Mouse (Mus musculus) limb, embryonic 15.5 days (tissue): Measurements from ENCODE around the gene Ctc1. TPM values are rescaled to one million over a fixed set of nuclear protein-coding genes. Genes with fewer than 3 reads are reported as not detected.
A peak's percentile ranks its signal among the peaks of the same experiment; 100 is the strongest.
"Not testable (repeated sequence)": the region's sequence is repeated elsewhere in the genome, so short reads cannot be mapped to it uniquely, and the experiment has no call there.

Experiments
- ATAC-seq: fragments of 200-750 bp; cut with Nextera tagmentation; 2 replicates; pipeline ENCODE4 v1.8.0; 2017; ENCODE audit warnings: low read depth, moderate TSS enrichment; ENCODE audit not compliant: insufficient number of reproducible peaks, low FRiP score, low TSS enrichment
- H3K27ac ChIP-seq: fragments of 300-500 bp; sonication (generic); 2 replicates; pipeline ENCODE4 v1.5.1; 2015; ENCODE audit warnings: moderate library complexity, mild to moderate bottlenecking, inconsistent platforms
- H3K27me3 ChIP-seq: fragments of 300-500 bp; sonication (generic); 2 replicates; pipeline ENCODE4 v1.6.1; 2015; ENCODE audit warnings: inconsistent platforms
- H3K36me3 ChIP-seq: fragments of 300-500 bp; sonication (generic); 2 replicates; pipeline ENCODE4 v1.6.1; 2015; ENCODE audit warnings: inconsistent platforms
- H3K4me1 ChIP-seq: fragments of 300-500 bp; sonication (generic); 2 replicates; pipeline ENCODE4 v1.6.1; 2015; ENCODE audit warnings: inconsistent platforms
- H3K4me2 ChIP-seq: fragments of 300-500 bp; sonication (generic); 2 replicates; pipeline ENCODE4 v1.6.1; 2015; ENCODE audit warnings: mild to moderate bottlenecking, inconsistent platforms
- H3K4me3 ChIP-seq: fragments of 300-500 bp; sonication (generic); 2 replicates; pipeline ENCODE4 v1.5.1; 2015; ENCODE audit warnings: mild to moderate bottlenecking, inconsistent platforms
- H3K9ac ChIP-seq: fragments of 300-500 bp; sonication (generic); 2 replicates; pipeline ENCODE4 v1.6.1; 2015; ENCODE audit warnings: inconsistent platforms
- H3K9me3 ChIP-seq: fragments of 300-500 bp; sonication (generic); 2 replicates; pipeline ENCODE4 v1.6.1; 2016; ENCODE audit warnings: inconsistent platforms
- WGBS: fragments of 180-500 bp; shearing (Covaris S2); methylation state at CpG from one replicate; pipeline ENCODE4 v1.1.7; 2015; 5-methylcytosine and 5-hydroxymethylcytosine counted together
- polyA plus RNA-seq: library from polyadenylated mRNA; unstranded; fragments of >200 nt; fragmentation: Nextera tagmentation; extraction: Ambion mirVana; gene quantifications from 2 replicates; pipeline ENCODE4 v1.2.1, GENCODE M21; 2015

Gene Ctc1
- polyA plus RNA-seq, 1 experiment from 2014 or later = 42.5 TPM

- no peak for ATAC-seq
Observed at GRCm38 (mm10) chr11:68982639-68983369, 32.9 kb upstream of the Ctc1 start.

DNA sequence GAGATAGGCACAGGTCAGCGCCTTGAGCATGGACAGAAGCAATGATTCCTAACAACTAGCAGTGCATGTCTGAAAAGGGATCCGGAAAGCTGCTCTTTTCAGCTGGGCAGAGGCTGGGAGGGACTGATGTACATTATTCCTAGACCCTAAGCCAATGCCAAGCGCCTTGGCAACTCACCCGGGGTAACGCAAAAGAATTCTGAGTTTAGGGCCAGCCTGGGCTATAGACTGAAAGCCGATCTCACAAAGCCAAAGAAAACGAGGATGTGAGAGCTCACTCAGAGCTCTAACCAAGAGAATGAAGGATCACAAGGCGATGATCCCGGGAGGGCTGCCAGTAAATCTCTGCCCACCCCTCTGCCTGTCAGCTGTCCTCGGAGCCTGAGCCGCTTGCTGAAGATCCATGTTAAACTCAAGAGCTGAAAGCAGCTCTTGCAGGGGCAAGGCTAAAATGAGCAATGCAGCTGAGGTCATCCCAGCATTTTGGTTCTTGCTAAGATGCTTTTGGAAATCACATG, 28.3 kb upstream of the Ctc1 start:
- no peak overlapping the region for H3K27ac ChIP-seq
- ATAC-seq = no peak
- H3K4me3 ChIP-seq = no peak overlapping the region
- H3K36me3 ChIP-seq = peaks cover 67% of the 10 kb centered on the region
- no peaks in the 10 kb centered on the region for H3K27me3 ChIP-seq
- H3K4me2 ChIP-seq = no peak overlapping the region
- no peaks in the 10 kb centered on the region for H3K9me3 ChIP-seq
- no peak overlapping the region for H3K9ac ChIP-seq
- 91% methylated on average over 11 of the region's 11 CpGs for WGBS
- H3K4me1 ChIP-seq = no peaks in the 10 kb centered on the region

More at GRCm38 (mm10) chr11:68982639-68983369, 32.9 kb upstream of the Ctc1 start:
- no peaks in the 10 kb centered on the region for H3K27me3 ChIP-seq
- no peak overlapping the region for H3K27ac ChIP-seq
- H3K36me3 ChIP-seq = peaks cover 24% of the 10 kb centered on the region
- H3K4me3 ChIP-seq = no peak overlapping the region
- H3K9ac ChIP-seq = no peak overlapping the region
- 35% methylated on average over 4 of the region's 4 CpGs for WGBS
- H3K4me2 ChIP-seq = no peak overlapping the region
- H3K4me1 ChIP-seq = 0 out of 2 replicates have a peak, but pooled peaks cover 4% of the 10 kb centered on the region
- no peaks in the 10 kb centered on the region for H3K9me3 ChIP-seq

- no peak overlapping the region for H3K4me2 ChIP-seq
- no peaks in the 10 kb centered on the region for H3K9me3 ChIP-seq
- no peak overlapping the region for H3K4me3 ChIP-seq
- H3K36me3 ChIP-seq = peaks cover 76% of the 10 kb centered on the region
- no peaks in the 10 kb centered on the region for H3K4me1 ChIP-seq
- H3K9ac ChIP-seq = no peak overlapping the region; the same call in 1 of the 2 replicates
- no peak overlapping the region for H3K27ac ChIP-seq
- no peaks in the 10 kb centered on the region for H3K27me3 ChIP-seq
- WGBS = 94% methylated on average over 17 of the region's 17 CpGs
- no peak for ATAC-seq
Observed at GRCm38 (mm10) chr11:68988341-68988740, 27.4 kb upstream of the Ctc1 start.

GRCm38 (mm10) chr11:68993122-68993521, 22.6 kb upstream of the Ctc1 start:
- Histone ChIP-seq H3K27ac (no peak overlapping the region), H3K9ac (no peak overlapping the region), H3K4me2 (no peak overlapping the region), H3K4me3 (no peak overlapping the region), H3K4me1 (no peaks in the 10 kb centered on the region), H3K36me3 (peaks cover 93% of the 10 kb centered on the region), H3K9me3 (no peaks in the 10 kb centered on the region), H3K27me3 (no peaks in the 10 kb centered on the region)
- ATAC-seq = no peak
- WGBS = 90% methylated on average over 7 of the region's 7 CpGs

DNA sequence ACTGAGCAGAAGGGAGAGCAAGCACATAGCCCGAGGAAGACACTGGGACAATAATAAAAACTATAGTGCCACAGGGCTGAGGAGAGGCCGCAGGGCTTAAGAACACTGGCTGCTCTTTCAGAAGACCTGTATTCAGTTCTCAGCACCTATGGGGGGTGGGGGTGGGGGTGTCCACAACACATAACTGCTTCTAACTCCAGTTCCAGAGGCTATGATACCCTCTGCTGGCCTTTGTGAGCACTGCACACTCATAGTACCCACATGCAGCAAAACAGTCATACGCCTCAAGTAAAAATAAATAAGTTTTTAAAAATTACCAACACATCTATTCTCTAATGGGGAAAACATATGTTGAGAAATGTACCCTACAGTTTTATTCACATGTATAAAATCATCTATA, 21.3 kb upstream of the Ctc1 start:
- peaks cover 91% of the 10 kb centered on the region for H3K36me3 ChIP-seq
- H3K4me2 ChIP-seq = no peak overlapping the region
- no peaks in the 10 kb centered on the region for H3K27me3 ChIP-seq
- no peaks in the 10 kb centered on the region for H3K9me3 ChIP-seq
- no peak for ATAC-seq
- no peaks in the 10 kb centered on the region for H3K4me1 ChIP-seq
- H3K4me3 ChIP-seq = no peak overlapping the region
- no peak overlapping the region for H3K9ac ChIP-seq
- H3K27ac ChIP-seq = no peak overlapping the region
- 94% methylated on average over 3 of the region's 3 CpGs for WGBS

DNA sequence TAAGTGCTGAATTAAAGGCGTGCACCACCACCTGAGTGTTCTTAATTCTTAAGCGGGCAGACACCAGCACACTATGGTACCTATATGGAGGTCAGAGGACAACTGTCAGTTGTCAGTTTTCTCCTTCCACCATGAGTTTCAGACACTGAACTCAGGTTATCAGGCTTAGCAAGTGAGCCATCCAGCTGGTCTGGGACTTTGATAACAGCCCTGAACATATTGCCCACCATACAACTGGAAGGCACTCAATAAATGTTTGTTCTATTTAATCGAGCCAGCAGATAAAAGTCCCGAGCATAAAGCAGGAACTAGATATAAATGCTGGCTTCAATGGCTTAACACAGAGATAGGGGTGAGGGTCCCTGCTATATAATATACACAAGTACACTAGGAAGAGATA, 18.6 kb upstream of the Ctc1 start:
- H3K36me3 ChIP-seq = peaks cover 93% of the 10 kb centered on the region
- H3K4me1 ChIP-seq = no peaks in the 10 kb centered on the region
- H3K4me2 ChIP-seq = no peak overlapping the region
- no peak overlapping the region for H3K4me3 ChIP-seq
- 90% methylated on average over 4 of the region's 4 CpGs for WGBS
- no peaks in the 10 kb centered on the region for H3K9me3 ChIP-seq
- H3K9ac ChIP-seq = no peak overlapping the region
- no peak overlapping the region for H3K27ac ChIP-seq
- H3K27me3 ChIP-seq = no peaks in the 10 kb centered on the region
- no peak for ATAC-seq

GRCm38 (mm10) chr11:69002782-69003181, 12.9 kb upstream of the Ctc1 start:
- H3K36me3 ChIP-seq = peaks cover 56% of the 10 kb centered on the region
- not testable (repeated sequence) for H3K27ac ChIP-seq, H3K4me3 ChIP-seq, H3K9ac ChIP-seq, H3K4me1 ChIP-seq, H3K4me2 ChIP-seq, H3K27me3 ChIP-seq, ATAC-seq, H3K9me3 ChIP-seq
- 91% methylated on average over 4 of the region's 4 CpGs for WGBS

DNA sequence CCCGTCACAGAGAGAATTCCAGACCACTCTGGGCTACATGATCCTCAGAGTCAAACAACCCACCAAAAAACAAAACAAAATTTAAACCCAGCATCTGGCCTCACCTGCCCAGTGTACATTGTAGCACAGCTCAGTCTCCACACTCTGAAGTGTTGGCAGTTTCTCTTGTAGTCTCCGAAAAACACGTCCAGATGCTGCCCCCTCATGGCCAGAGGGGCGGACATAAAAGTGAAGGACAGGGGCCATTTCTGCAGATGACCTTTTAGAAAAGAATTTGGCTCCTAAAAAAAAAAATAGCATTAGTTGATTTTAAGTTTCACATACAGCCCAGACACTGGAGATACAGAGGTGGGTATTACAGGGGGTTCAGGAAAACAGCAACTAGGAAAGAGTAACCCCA, 12.1 kb upstream of the Ctc1 start:
- H3K36me3 ChIP-seq = peaks cover 48% of the 10 kb centered on the region
- H3K27me3 ChIP-seq = no peaks in the 10 kb centered on the region
- H3K9me3 ChIP-seq = no peaks in the 10 kb centered on the region
- no peak overlapping the region for H3K4me3 ChIP-seq
- 57% methylated on average over 4 of the region's 4 CpGs for WGBS
- H3K4me2 ChIP-seq = no peak overlapping the region
- H3K4me1 ChIP-seq = peaks cover 10% of the 10 kb centered on the region
- ATAC-seq = no peak
- H3K9ac ChIP-seq = no peak overlapping the region
- no peak overlapping the region for H3K27ac ChIP-seq

DNA sequence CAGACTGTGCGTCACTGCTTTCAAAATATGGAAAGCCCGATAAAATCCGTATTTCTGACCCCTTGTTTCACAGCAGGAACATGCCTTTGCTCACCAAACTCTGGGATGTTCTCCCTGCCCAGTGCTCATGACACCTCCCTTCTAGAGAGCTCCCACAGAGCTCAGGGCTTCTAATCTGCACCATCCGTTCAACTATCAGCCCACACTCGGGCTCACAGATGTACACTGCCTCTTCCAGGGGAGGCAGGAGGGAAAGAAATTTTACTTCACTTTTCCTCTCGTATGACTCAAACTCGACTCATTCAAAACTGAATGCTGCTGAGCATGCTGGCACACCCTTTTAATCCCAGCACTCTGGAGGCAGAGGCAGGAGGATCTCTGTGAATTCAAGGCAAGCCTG, 10.5 kb upstream of the Ctc1 start:
- Histone ChIP-seq H3K9ac (no peak overlapping the region), H3K36me3 (peaks cover 34% of the 10 kb centered on the region), H3K27ac (no peak overlapping the region), H3K27me3 (no peaks in the 10 kb centered on the region), H3K4me1 (peaks cover 10% of the 10 kb centered on the region), H3K4me2 (no peak overlapping the region), H3K9me3 (no peaks in the 10 kb centered on the region), H3K4me3 (no peak overlapping the region)
- WGBS = 91% methylated on average over 7 of the region's 7 CpGs
- ATAC-seq = no peak

- not testable (repeated sequence) for H3K4me2 ChIP-seq, H3K9ac ChIP-seq, H3K27ac ChIP-seq, ATAC-seq, H3K27me3 ChIP-seq, H3K9me3 ChIP-seq, H3K4me3 ChIP-seq
- peaks cover 20% of the 10 kb centered on the region for H3K36me3 ChIP-seq
- peaks cover 17% of the 10 kb centered on the region for H3K4me1 ChIP-seq
Observed at GRCm38 (mm10) chr11:69006575-69006974, 9.1 kb upstream of the Ctc1 start.

DNA sequence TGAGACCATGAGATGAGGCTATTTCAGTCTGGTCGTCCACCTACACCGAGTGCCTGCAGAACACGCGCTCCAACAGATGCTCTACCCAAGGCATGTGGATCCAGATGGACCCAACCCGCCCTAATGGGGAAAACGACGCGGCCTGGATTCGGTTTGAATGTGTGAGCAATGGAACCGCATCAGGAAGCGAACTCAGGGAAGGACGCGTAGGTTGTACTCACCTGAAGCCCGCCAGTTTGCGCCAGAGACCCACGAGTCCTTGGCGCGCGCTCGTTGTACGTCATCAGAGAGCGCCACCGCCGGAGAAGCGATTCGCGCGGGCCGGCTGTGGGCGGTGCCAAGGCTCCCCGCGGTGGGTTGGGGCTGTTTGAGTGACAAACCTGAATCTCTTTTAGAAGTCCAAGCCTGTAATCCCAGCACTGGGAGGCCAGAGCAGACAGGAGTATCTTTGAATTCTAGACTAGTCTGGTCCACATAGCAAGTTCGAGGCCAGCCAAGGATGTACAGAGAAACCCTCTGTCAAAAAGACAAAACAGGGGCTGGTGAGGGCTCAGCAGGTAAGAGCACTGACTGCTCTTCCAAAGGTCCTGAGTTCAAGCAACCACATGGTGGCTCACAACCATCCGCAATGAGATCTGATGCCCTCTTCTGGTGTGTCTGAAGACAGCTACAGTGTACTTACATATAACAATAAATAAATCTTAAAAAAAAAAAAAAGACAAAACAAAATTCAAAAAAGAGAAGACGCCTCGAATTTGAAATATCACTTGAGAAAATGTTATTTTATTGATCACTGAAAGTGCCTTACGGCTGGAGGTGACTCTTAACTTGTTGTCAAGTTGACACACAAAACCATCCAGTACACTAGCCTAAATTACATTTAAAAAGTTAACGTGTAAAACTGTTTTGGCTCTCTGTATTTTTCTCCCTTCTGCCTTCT, 7.3 kb upstream of the Ctc1 start, which contains the start of gene Pfas:
Gene Pfas (minus strand): TSS at position 279 of the 940 bp plus-strand sequence.
- Histone ChIP-seq H3K9me3 (no peaks in the 10 kb centered on the region), H3K4me3 (peak within 1 kb of the TSS; percentile 61), H3K4me2 (peak within 1 kb of the TSS; percentile 59), H3K36me3 (peaks cover 1% of the 10 kb centered on the region; the same call in 1 of the 2 replicates), H3K27ac (peak within 1 kb of the TSS; percentile 74), H3K27me3 (no peaks in the 10 kb centered on the region), H3K9ac (peak within 1 kb of the TSS; percentile 51), H3K4me1 (peaks cover 22% of the 10 kb centered on the region)
- 9% methylated on average over 38 of the region's 38 CpGs for WGBS
- ATAC-seq = peak; percentile 74

- no peak overlapping the region for H3K9ac ChIP-seq
- WGBS = 94% methylated on average over 1 of the region's 1 CpGs
- no peak for ATAC-seq
Observed at GRCm38 (mm10) chr11:69009508-69009907, 6.2 kb upstream of the Ctc1 start.

More at GRCm38 (mm10) chr11:69009508-69009907, 6.2 kb upstream of the Ctc1 start:
- H3K27me3 ChIP-seq = no peaks in the 10 kb centered on the region
- H3K36me3 ChIP-seq = no peaks in the 10 kb centered on the region
- peaks cover 22% of the 10 kb centered on the region for H3K4me1 ChIP-seq
- no peaks in the 10 kb centered on the region for H3K9me3 ChIP-seq
- H3K4me3 ChIP-seq = no peak overlapping the region
- no peak overlapping the region for H3K27ac ChIP-seq
- H3K4me2 ChIP-seq = no peak overlapping the region
